Mouse (Mus musculus) CD4-positive, CD25-positive, alpha-beta regulatory T cell, adult 4 months (primary cell): ENCODE results near the gene Gm28048. TPM values are rescaled to one million over a fixed set of nuclear protein-coding genes. Genes with fewer than 3 reads are reported as not detected.

Experiments used
- ATAC-seq: one replicate; pipeline ENCODE4 v1.8.0; 2017
- polyA plus RNA-seq, 2 experiments: library from polyadenylated mRNA; unstranded; fragments of 100-300 nt; shearing (Covaris generic); gene quantifications; one replicate each; pipeline ENCODE4 v1.2.1; 2017

Gm28048 gene
- polyA plus RNA-seq, 2 experiments from 2014 or later: 25.1 to 38.5 TPM

- ATAC-seq: no peak
These were observed 150.0 kb downstream of the Gm28048 start for GRCm38 (mm10) chr11:22831916-22832315.

GRCm38 (mm10) chr11:22830684-22831083 is 151.2 kb downstream of the Gm28048 start:
- ATAC-seq: no peak

- ATAC-seq: no peak
These were observed 151.7 kb downstream of the Gm28048 start for GRCm38 (mm10) chr11:22830179-22830611.

GRCm38 (mm10) chr11:22828988-22829632 is 152.8 kb downstream of the Gm28048 start:
- no peak for ATAC-seq

- ATAC-seq: no peak
These were observed 154.3 kb downstream of the Gm28048 start for GRCm38 (mm10) chr11:22827514-22828080.

GRCm38 (mm10) chr11:22826665-22827064 is 155.2 kb downstream of the Gm28048 start:
- no peak for ATAC-seq

GRCm38 (mm10) chr11:22826051-22826450 is 155.8 kb downstream of the Gm28048 start:
- ATAC-seq: no peak

- ATAC-seq: no peak
These were observed 156.3 kb downstream of the Gm28048 start for GRCm38 (mm10) chr11:22825548-22825947.

- ATAC-seq: peak; percentile 46
These were observed 157.7 kb downstream of the Gm28048 start for GRCm38 (mm10) chr11:22824049-22824705.

GRCm38 (mm10) chr11:22821243-22821642 is 160.6 kb downstream of the Gm28048 start:
- no peak for ATAC-seq

- no peak for ATAC-seq
These were observed 163.5 kb downstream of the Gm28048 start for GRCm38 (mm10) chr11:22818371-22818770.

GRCm38 (mm10) chr11:22815877-22816276 is 166.0 kb downstream of the Gm28048 start:
- no peak for ATAC-seq

- no peak for ATAC-seq
These were observed 166.7 kb downstream of the Gm28048 start for GRCm38 (mm10) chr11:22815143-22815542.

GRCm38 (mm10) chr11:22813921-22814704 is 167.8 kb downstream of the Gm28048 start:
- peak; percentile 72 for ATAC-seq

GRCm38 (mm10) chr11:22813427-22813826 is 168.5 kb downstream of the Gm28048 start:
- peak; percentile 36 for ATAC-seq

GRCm38 (mm10) chr11:22811413-22811812 is 170.5 kb downstream of the Gm28048 start:
- ATAC-seq: no peak

- no peak for ATAC-seq
These were observed 172.3 kb downstream of the Gm28048 start for GRCm38 (mm10) chr11:22809465-22810096.

- ATAC-seq: no peak
These were observed 173.8 kb downstream of the Gm28048 start for GRCm38 (mm10) chr11:22808040-22808439.

- ATAC-seq: no peak
These were observed 176.7 kb downstream of the Gm28048 start for GRCm38 (mm10) chr11:22805171-22805570.

GRCm38 (mm10) chr11:22799987-22800424 is 181.9 kb downstream of the Gm28048 start:
- no peak for ATAC-seq

- no peak for ATAC-seq
These were observed 183.0 kb downstream of the Gm28048 start for GRCm38 (mm10) chr11:22798916-22799315.

GRCm38 (mm10) chr11:22794734-22795133 is 187.2 kb downstream of the Gm28048 start:
- ATAC-seq: peak; percentile 58

- ATAC-seq: no peak
These were observed 188.0 kb downstream of the Gm28048 start for GRCm38 (mm10) chr11:22793881-22794203.
